Comparison of ENCODE assay signal across 8 mouse cellular contexts in the genomic region with DNA sequence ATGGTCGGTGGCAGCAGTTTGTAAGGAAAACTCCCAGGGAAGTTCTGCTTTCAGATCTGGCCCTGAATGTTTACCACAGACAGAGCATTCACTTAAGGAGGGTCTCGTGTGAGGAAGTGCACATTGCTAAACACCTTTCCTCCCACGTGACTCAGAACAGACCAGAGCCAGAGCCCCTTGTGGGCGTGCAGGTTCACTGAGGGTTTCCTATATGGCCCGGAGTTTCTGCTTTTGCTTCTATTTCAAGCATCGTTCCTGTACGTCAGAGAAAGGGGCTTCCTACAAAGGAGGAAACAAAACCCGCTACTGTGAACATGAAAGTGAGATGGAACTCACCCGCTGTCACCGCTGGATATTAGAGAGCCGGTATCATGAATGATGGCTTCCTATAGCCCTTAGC.
A peak's percentile ranks its signal among the peaks of the same experiment; 100 is the strongest.
DNase-seq lines count a peak whose midpoint lies in the region; ATAC-seq and TF ChIP-seq lines count a peak whose summit lies in the region.
"Had no signal": no experiment of that assay in that cellular context is flagged by ENCODE, and none has a peak within 500 bp of the region (broad histone marks: within the 10 kb centered on the region; RNA-seq: fewer than 3 reads in every experiment).

No protein-coding gene starts in this region.

- no peak overlapping the region for H3K9ac ChIP-seq in stomach, embryonic 16.5 days (ENCODE audit: low read length)
- no peak overlapping the region for H3K9ac ChIP-seq in stomach, postnatal 0 days (ENCODE audit: low read length)
- H3K9ac ChIP-seq in liver, embryonic 13.5 days, result no peak overlapping the region
- H3K9ac ChIP-seq in forebrain, embryonic 13.5 days, result no peak overlapping the region
- no peak overlapping the region for H3K9ac ChIP-seq in midbrain, embryonic 16.5 days (ENCODE audit: low read depth, low read length)
- H3K9ac ChIP-seq: limb, embryonic 12.5 days had no signal

- ATAC-seq in stomach, embryonic 16.5 days (ENCODE audit: insufficient read depth, low FRiP score), result 0 out of 2 replicates have a peak, but pooled peaks have one; percentile 51
- no peak for ATAC-seq in stomach, postnatal 0 days (ENCODE audit: low FRiP score, low TSS enrichment)
- ATAC-seq in liver, embryonic 13.5 days (ENCODE audit: low read depth), result peak; percentile 45; the same call in 1 of the 2 replicates
- ATAC-seq in forebrain, embryonic 13.5 days, result no peak
- ATAC-seq in midbrain, embryonic 16.5 days, result no peak

- TF ChIP-seq EP300 in stomach, postnatal 0 days (optimal IDR thresholded peaks at IDR 0.05), result no peak

- H3K4me1 ChIP-seq in stomach, embryonic 16.5 days (ENCODE audit: control insufficient read depth, insufficient read depth, low read length), result peaks cover 15% of the 10 kb centered on the region; the same call in 1 of the 2 replicates
- no peaks in the 10 kb centered on the region for H3K4me1 ChIP-seq in stomach, postnatal 0 days (replicated peaks; ENCODE audit: control insufficient read depth, insufficient read depth)
- H3K4me1 ChIP-seq in liver, embryonic 13.5 days (replicated peaks), result peaks cover 24% of the 10 kb centered on the region; the same call in 1 of the 2 replicates
- no peaks in the 10 kb centered on the region for H3K4me1 ChIP-seq in forebrain, embryonic 13.5 days
- H3K4me1 ChIP-seq in midbrain, embryonic 16.5 days (ENCODE audit: control insufficient read depth, insufficient read depth, low read length), result no peaks in the 10 kb centered on the region

- H3K4me2 ChIP-seq in stomach, embryonic 16.5 days (ENCODE audit: low read depth, low read length), result no peak overlapping the region
- no peak overlapping the region for H3K4me2 ChIP-seq in stomach, postnatal 0 days (replicated peaks; ENCODE audit: low read depth)
- H3K4me2 ChIP-seq in liver, embryonic 13.5 days, result 0 out of 2 replicates have a peak overlapping the region, but pooled peaks have one; percentile 17
- no peak overlapping the region for H3K4me2 ChIP-seq in forebrain, embryonic 13.5 days
- no peak overlapping the region for H3K4me2 ChIP-seq in midbrain, embryonic 16.5 days (ENCODE audit: low read length)
- H3K4me2 ChIP-seq: limb, embryonic 12.5 days had no signal

- no peak overlapping the region for H3K4me3 ChIP-seq in stomach, embryonic 16.5 days (replicated peaks; ENCODE audit: low read length)
- H3K4me3 ChIP-seq in stomach, postnatal 0 days (ENCODE audit: low read depth, low read length), result no peak overlapping the region
- no peak overlapping the region for H3K4me3 ChIP-seq in liver, embryonic 13.5 days (replicated peaks)
- no peak overlapping the region for H3K4me3 ChIP-seq in forebrain, embryonic 13.5 days
- H3K4me3 ChIP-seq in midbrain, embryonic 16.5 days (ENCODE audit: low read depth, low read length), result no peak overlapping the region
- H3K4me3 ChIP-seq: limb, embryonic 12.5 days had no signal

- no peaks in the 10 kb centered on the region for H3K27me3 ChIP-seq in stomach, embryonic 16.5 days (ENCODE audit: control insufficient read depth, insufficient read depth, low read length)
- H3K27me3 ChIP-seq in stomach, postnatal 0 days (ENCODE audit: control insufficient read depth, insufficient read depth, low read length), result no peaks in the 10 kb centered on the region
- no peaks in the 10 kb centered on the region for H3K27me3 ChIP-seq in liver, embryonic 13.5 days
- no peaks in the 10 kb centered on the region for H3K27me3 ChIP-seq in forebrain, embryonic 13.5 days
- no peaks in the 10 kb centered on the region for H3K27me3 ChIP-seq in midbrain, embryonic 16.5 days (ENCODE audit: control insufficient read depth, insufficient read depth, low read depth, low read length)
- H3K27me3 ChIP-seq: limb, embryonic 12.5 days had no signal

- DNase-seq in stomach, postnatal 0 days (ENCODE audit: low spot score), result no peak
- DNase-seq in liver, embryonic 13.5 days, result peak; percentile 5
- peak; percentile 39 for DNase-seq in naive thymus-derived CD4-positive, alpha-beta T cell, adult 2 months (ENCODE audit: low read depth)
- no peak for DNase-seq in urinary bladder, postnatal 14 days (ENCODE audit: low spot score)

- no peak overlapping the region for H3K27ac ChIP-seq in stomach, embryonic 16.5 days (ENCODE audit: low read length)
- H3K27ac ChIP-seq in stomach, postnatal 0 days (replicated peaks), result no peak overlapping the region
- no peak overlapping the region for H3K27ac ChIP-seq in liver, embryonic 13.5 days
- no peak overlapping the region for H3K27ac ChIP-seq in forebrain, embryonic 13.5 days
- no peak overlapping the region for H3K27ac ChIP-seq in midbrain, embryonic 16.5 days (ENCODE audit: low read length)
- H3K27ac ChIP-seq: limb, embryonic 12.5 days had no signal

- H3K36me3 ChIP-seq in stomach, embryonic 16.5 days (ENCODE audit: control insufficient read depth, insufficient read depth, low read length), result no peaks in the 10 kb centered on the region
- no peaks in the 10 kb centered on the region for H3K36me3 ChIP-seq in stomach, postnatal 0 days (ENCODE audit: control insufficient read depth, insufficient read depth, low read length)
- no peaks in the 10 kb centered on the region for H3K36me3 ChIP-seq in liver, embryonic 13.5 days
- no peaks in the 10 kb centered on the region for H3K36me3 ChIP-seq in forebrain, embryonic 13.5 days (ENCODE audit: poor library complexity, severe bottlenecking)
- H3K36me3 ChIP-seq in midbrain, embryonic 16.5 days (ENCODE audit: control insufficient read depth, insufficient read depth, low read length), result no peaks in the 10 kb centered on the region
- H3K36me3 ChIP-seq: limb, embryonic 12.5 days had no signal

- TF ChIP-seq CTCF in stomach, postnatal 0 days (IDR thresholded peaks at IDR 0.05; ENCODE audit: low read depth), result no peak

- 68% methylated on average over 11 of the region's 11 CpGs for WGBS in stomach, embryonic 16.5 days
- WGBS in stomach, postnatal 0 days, result 70% methylated on average over 11 of the region's 11 CpGs
- WGBS in liver, embryonic 13.5 days (ENCODE audit: insufficient replicate concordance), result 20% methylated on average over 11 of the region's 11 CpGs
- 83% methylated on average over 11 of the region's 11 CpGs for WGBS in forebrain, embryonic 13.5 days
- WGBS in midbrain, embryonic 16.5 days, result 84% methylated on average over 11 of the region's 11 CpGs

- no peaks in the 10 kb centered on the region for H3K9me3 ChIP-seq in stomach, embryonic 16.5 days (replicated peaks; ENCODE audit: control insufficient read depth, low read length)
- no peaks in the 10 kb centered on the region for H3K9me3 ChIP-seq in stomach, postnatal 0 days (ENCODE audit: control insufficient read depth, low read length)
- no peaks in the 10 kb centered on the region for H3K9me3 ChIP-seq in liver, embryonic 13.5 days (replicated peaks)
- H3K9me3 ChIP-seq in forebrain, embryonic 13.5 days (replicated peaks), result no peaks in the 10 kb centered on the region
- no peaks in the 10 kb centered on the region for H3K9me3 ChIP-seq in midbrain, embryonic 16.5 days (replicated peaks; ENCODE audit: control insufficient read depth, low read length, poor library complexity, severe bottlenecking)
- H3K9me3 ChIP-seq: limb, embryonic 12.5 days had no signal

Comparison
In these comparisons a context has a peak if more than half of its experiments do, and no peak if none do; other contexts are left out.
1. ATAC-seq: peak in stomach, embryonic 16.5 days (single experiment) and liver, embryonic 13.5 days (single experiment); none in stomach, postnatal 0 days (single experiment), forebrain, embryonic 13.5 days (single experiment) and midbrain, embryonic 16.5 days (single experiment).
2. DNase-seq: peak in liver, embryonic 13.5 days (single experiment) and naive thymus-derived CD4-positive, alpha-beta T cell, adult 2 months (single experiment); none in stomach, postnatal 0 days (single experiment) and urinary bladder, postnatal 14 days (single experiment).